Mouse (Mus musculus): ENCODE measurements at regions not wholly inside any gene's neighbourhood (a gene's known extent, or its start where the extent isn't known, plus 50 kb on each side); places are given as distances from the start of the nearest gene placed in this dataset.
A peak's percentile ranks its signal among the peaks of the same experiment; 100 is the strongest.

DNA sequence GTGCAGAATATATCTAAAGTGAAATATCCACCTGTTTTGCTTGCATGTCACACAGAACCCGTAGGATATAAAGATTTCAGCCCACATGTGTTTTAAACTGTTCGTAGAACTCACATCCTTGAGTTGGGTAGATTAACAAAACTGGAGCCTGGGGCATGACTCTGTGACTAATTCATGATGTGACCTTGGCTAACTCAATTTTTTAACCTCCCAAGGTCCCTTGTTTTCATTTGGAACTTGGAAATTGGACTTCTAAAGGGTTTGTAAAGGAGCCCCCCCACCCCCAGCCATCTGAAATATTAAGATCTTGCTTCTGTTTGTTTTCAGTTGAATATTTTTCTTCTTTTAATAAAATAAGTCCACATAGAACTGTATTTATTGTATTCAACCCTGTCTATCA lies 983.5 kb downstream of the Ttll7 start:
- Histone ChIP-seq H3K4me2 (replicated peaks) (no peak overlapping the region), H3K36me3 (no peaks in the 10 kb centered on the region), H3K27ac (no peak overlapping the region), H3K27me3 (no peaks in the 10 kb centered on the region), H3K9ac (replicated peaks) (no peak overlapping the region), H3K4me3 (replicated peaks) (no peak overlapping the region), H3K4me1 (replicated peaks) (no peaks in the 10 kb centered on the region), H3K9me3 (no peaks in the 10 kb centered on the region)
- no peak for ATAC-seq
- 83% methylated on average over 2 of the region's 2 CpGs for WGBS

- 94% methylated on average over 1 of the region's 1 CpGs for WGBS
- Histone ChIP-seq H3K9ac (replicated peaks) (no peak overlapping the region), H3K4me2 (replicated peaks) (no peak overlapping the region), H3K4me1 (replicated peaks) (no peaks in the 10 kb centered on the region), H3K36me3 (no peaks in the 10 kb centered on the region), H3K9me3 (no peaks in the 10 kb centered on the region), H3K27me3 (no peaks in the 10 kb centered on the region), H3K4me3 (replicated peaks) (no peak overlapping the region), H3K27ac (no peak overlapping the region)
- no peak for ATAC-seq
Measured at GRCm38 (mm10) chr3:147825337-147825736, 973.2 kb downstream of the Ttll7 start.

DNA sequence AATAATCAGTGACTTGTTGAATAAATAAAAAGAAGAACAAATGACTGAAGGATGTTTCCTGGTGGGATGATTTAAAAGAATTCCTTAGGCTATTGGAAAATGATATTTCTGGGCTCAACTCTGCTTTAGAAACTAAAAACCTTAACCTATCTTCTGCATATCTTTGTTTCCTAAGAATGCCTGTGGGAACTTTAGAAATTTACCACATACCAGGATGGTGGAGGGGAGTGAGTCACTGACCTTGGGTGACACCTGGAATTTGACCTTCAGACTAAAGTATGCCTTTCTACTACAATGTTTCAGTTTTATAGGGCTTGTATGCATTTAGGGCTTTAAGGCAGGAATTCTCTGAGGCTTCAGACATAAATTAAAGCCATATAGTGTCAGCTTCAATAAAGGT lies 972.3 kb downstream of the Ttll7 start:
- Histone ChIP-seq H3K4me1 (replicated peaks) (no peaks in the 10 kb centered on the region), H3K9ac (replicated peaks) (no peak overlapping the region)

GRCm38 (mm10) chr3:147814080-147814650 lies 962.0 kb downstream of the Ttll7 start:
- H3K36me3 ChIP-seq, result no peaks in the 10 kb centered on the region
- no peaks in the 10 kb centered on the region for H3K27me3 ChIP-seq
- H3K9ac ChIP-seq (replicated peaks), result no peak overlapping the region
- no peaks in the 10 kb centered on the region for H3K4me1 ChIP-seq (replicated peaks)
- no peak for ATAC-seq
- H3K4me2 ChIP-seq (replicated peaks), result no peak overlapping the region
- H3K9me3 ChIP-seq, result no peaks in the 10 kb centered on the region
- no peak overlapping the region for H3K4me3 ChIP-seq (replicated peaks)
- H3K27ac ChIP-seq, result no peak overlapping the region

More for the DNA sequence above, 972.3 kb downstream of the Ttll7 start:
- ATAC-seq, result no peak
- Histone ChIP-seq H3K27ac (no peak overlapping the region), H3K9me3 (no peaks in the 10 kb centered on the region), H3K4me2 (replicated peaks) (no peak overlapping the region), H3K4me3 (replicated peaks) (no peak overlapping the region), H3K36me3 (no peaks in the 10 kb centered on the region), H3K27me3 (no peaks in the 10 kb centered on the region)

DNA sequence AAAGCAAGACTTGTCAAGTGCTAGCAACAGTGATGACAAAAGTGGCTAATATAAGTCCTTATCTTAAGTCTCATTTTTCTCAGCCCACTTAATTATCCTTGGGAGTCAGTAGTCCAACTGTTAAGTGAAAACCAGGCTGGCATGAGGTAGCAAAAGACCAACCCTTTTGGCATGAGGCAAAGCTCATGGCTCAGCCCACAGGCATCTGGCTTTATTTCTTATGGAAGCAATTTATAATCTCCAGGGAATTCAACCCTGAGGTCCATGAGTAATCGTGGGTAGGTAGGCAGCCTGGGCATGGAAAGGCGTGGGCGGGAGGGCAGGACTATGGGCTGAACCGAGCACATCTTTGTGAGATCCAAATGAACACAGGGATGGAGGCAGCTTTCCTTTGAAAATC lies 950.4 kb downstream of the Ttll7 start:
- Histone ChIP-seq H3K4me1 (replicated peaks) (peaks cover 6% of the 10 kb centered on the region; the same call in 1 of the 2 replicates), H3K9ac (replicated peaks) (no peak overlapping the region), H3K27me3 (no peaks in the 10 kb centered on the region; the same call in 1 of the 2 replicates), H3K4me2 (replicated peaks) (no peak overlapping the region), H3K27ac (no peak overlapping the region), H3K9me3 (no peaks in the 10 kb centered on the region), H3K4me3 (replicated peaks) (no peak overlapping the region), H3K36me3 (no peaks in the 10 kb centered on the region)
- WGBS, result 67% methylated on average over 4 of the region's 4 CpGs
- ATAC-seq, result no peak

DNA sequence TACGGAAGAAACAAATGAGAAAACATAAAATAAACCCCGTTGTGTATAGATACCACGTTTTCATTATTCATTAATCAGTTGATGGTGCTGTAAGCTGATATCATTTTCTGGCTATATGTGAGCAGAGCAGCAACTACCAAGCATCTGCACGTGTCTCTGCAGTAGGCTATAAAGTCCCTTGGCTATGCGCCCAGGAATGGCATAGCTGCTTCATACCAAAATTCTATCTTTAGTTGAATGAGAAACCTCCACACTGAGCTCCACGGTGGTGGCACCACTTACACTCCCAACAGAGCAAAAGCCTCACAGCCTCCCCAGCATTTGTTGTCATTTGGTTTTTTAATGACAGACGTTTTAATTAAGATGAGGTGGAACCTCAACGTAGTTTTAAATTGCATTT lies 944.4 kb downstream of the Ttll7 start:
- 85% methylated on average over 8 of the region's 8 CpGs for WGBS
- H3K9ac ChIP-seq (replicated peaks), result no peak overlapping the region
- H3K27ac ChIP-seq, result no peak overlapping the region
- no peak overlapping the region for H3K4me2 ChIP-seq (replicated peaks)
- H3K27me3 ChIP-seq, result no peaks in the 10 kb centered on the region; the same call in 1 of the 2 replicates
- ATAC-seq, result no peak
- H3K36me3 ChIP-seq, result no peaks in the 10 kb centered on the region
- peaks cover 6% of the 10 kb centered on the region; the same call in 1 of the 2 replicates for H3K4me1 ChIP-seq (replicated peaks)
- no peak overlapping the region for H3K4me3 ChIP-seq (replicated peaks)
- no peaks in the 10 kb centered on the region for H3K9me3 ChIP-seq

GRCm38 (mm10) chr3:147795116-147795515 lies 942.9 kb downstream of the Ttll7 start:
- H3K4me1 ChIP-seq (replicated peaks), result peaks cover 6% of the 10 kb centered on the region; the same call in 1 of the 2 replicates
- no peaks in the 10 kb centered on the region for H3K9me3 ChIP-seq
- H3K36me3 ChIP-seq, result no peaks in the 10 kb centered on the region
- H3K9ac ChIP-seq (replicated peaks), result no peak overlapping the region
- no peak for ATAC-seq
- H3K4me2 ChIP-seq (replicated peaks), result no peak overlapping the region
- H3K4me3 ChIP-seq (replicated peaks), result no peak overlapping the region
- no peak overlapping the region for H3K27ac ChIP-seq
- no peaks in the 10 kb centered on the region; the same call in 1 of the 2 replicates for H3K27me3 ChIP-seq

GRCm38 (mm10) chr3:147786555-147786954 lies 934.4 kb downstream of the Ttll7 start:
- H3K27me3 ChIP-seq, result no peaks in the 10 kb centered on the region
- no peaks in the 10 kb centered on the region for H3K9me3 ChIP-seq
- H3K4me1 ChIP-seq (replicated peaks), result no peaks in the 10 kb centered on the region
- no peak overlapping the region for H3K27ac ChIP-seq
- no peak overlapping the region for H3K9ac ChIP-seq (replicated peaks)
- 75% methylated on average over 2 of the region's 2 CpGs for WGBS
- no peaks in the 10 kb centered on the region for H3K36me3 ChIP-seq
- H3K4me3 ChIP-seq (replicated peaks), result no peak overlapping the region
- ATAC-seq, result no peak
- H3K4me2 ChIP-seq (replicated peaks), result no peak overlapping the region

GRCm38 (mm10) chr3:147750842-147751191 lies 898.6 kb downstream of the Ttll7 start:
- WGBS, result 59% methylated on average over 1 of the region's 1 CpGs
- Histone ChIP-seq H3K27me3 (no peaks in the 10 kb centered on the region), H3K4me3 (replicated peaks) (no peak overlapping the region), H3K9me3 (no peaks in the 10 kb centered on the region), H3K9ac (replicated peaks) (no peak overlapping the region), H3K4me2 (replicated peaks) (no peak overlapping the region), H3K27ac (no peak overlapping the region), H3K36me3 (no peaks in the 10 kb centered on the region), H3K4me1 (replicated peaks) (peaks cover 12% of the 10 kb centered on the region; the same call in 1 of the 2 replicates)
- ATAC-seq, result no peak

DNA sequence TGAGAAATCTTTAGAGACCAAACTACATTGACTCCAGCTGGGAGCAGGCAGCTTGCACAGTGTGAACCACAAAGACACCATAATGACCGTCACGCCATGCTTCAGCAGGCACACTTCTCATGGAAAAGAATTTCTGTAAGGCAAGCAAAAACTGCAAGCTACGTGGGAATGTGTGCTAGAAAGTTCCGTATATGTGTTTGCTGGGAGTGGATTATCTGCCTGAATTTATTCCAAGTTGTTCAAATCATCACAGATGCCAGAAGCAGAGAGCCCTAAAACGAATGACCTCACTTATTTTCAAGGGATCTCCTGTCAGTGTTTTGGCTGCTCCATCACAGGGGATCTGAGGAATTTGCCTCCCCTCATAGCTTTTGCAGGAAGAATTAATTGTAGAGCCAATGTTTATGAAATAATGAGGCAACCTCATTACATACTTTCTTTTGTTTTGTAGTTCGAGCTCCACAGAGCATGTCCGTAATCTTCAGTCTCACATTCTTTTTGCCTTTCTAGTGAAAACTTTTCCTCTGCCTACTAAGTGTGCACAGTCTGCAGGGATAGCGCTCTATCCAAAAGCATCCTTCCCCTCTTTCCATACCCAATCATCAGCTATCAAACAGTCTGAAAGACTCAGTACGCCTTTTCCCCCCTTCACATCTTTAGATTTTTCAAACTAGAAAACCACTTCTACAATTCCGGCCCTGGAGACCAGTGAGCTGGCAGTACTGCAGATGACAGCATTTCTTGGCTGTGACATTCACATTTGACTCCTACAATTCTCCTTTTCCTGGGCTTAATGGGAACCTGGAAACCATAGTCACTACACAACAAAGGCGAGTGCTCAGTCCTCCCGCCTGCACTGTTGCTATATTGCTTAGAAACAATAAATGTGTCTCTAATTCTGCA lies 898.0 kb downstream of the Ttll7 start:
- Histone ChIP-seq H3K27me3 (no peaks in the 10 kb centered on the region), H3K4me1 (replicated peaks) (peaks cover 12% of the 10 kb centered on the region; the same call in 1 of the 2 replicates), H3K4me2 (replicated peaks) (no peak overlapping the region), H3K9ac (replicated peaks) (no peak overlapping the region), H3K4me3 (replicated peaks) (no peak overlapping the region), H3K9me3 (no peaks in the 10 kb centered on the region), H3K36me3 (no peaks in the 10 kb centered on the region), H3K27ac (no peak overlapping the region)
- 34% methylated on average over 12 of the region's 12 CpGs for WGBS
- peak; percentile 37; the same call in 1 of the 2 replicates for ATAC-seq

GRCm38 (mm10) chr3:147749442-147749841 lies 897.3 kb downstream of the Ttll7 start:
- Histone ChIP-seq H3K27me3 (no peaks in the 10 kb centered on the region), H3K27ac (no peak overlapping the region), H3K36me3 (no peaks in the 10 kb centered on the region), H3K4me3 (replicated peaks) (no peak overlapping the region), H3K9me3 (no peaks in the 10 kb centered on the region), H3K9ac (replicated peaks) (no peak overlapping the region), H3K4me1 (replicated peaks) (peaks cover 12% of the 10 kb centered on the region; the same call in 1 of the 2 replicates), H3K4me2 (replicated peaks) (no peak overlapping the region)
- ATAC-seq, result no peak
- WGBS, result 59% methylated on average over 5 of the region's 5 CpGs

- H3K9ac ChIP-seq (replicated peaks), result no peak overlapping the region
- no peaks in the 10 kb centered on the region for H3K9me3 ChIP-seq
- H3K4me3 ChIP-seq (replicated peaks), result no peak overlapping the region
- no peak for ATAC-seq
- 80% methylated on average over 6 of the region's 6 CpGs for WGBS
- H3K27ac ChIP-seq, result no peak overlapping the region
- H3K4me1 ChIP-seq (replicated peaks), result no peaks in the 10 kb centered on the region
- no peaks in the 10 kb centered on the region for H3K36me3 ChIP-seq
- H3K27me3 ChIP-seq, result no peaks in the 10 kb centered on the region
- no peak overlapping the region for H3K4me2 ChIP-seq (replicated peaks)
Measured at GRCm38 (mm10) chr3:147736673-147737439, 884.7 kb downstream of the Ttll7 start.
